Mouse (Mus musculus): ENCODE measurements around the gene Cdkal1.

GRCm38 (mm10) chr13:29621881-29622280, 233.6 kb downstream of the Cdkal1 start:
- TF ChIP-seq POLR2A (IDR thresholded peaks at IDR 0.05; ENCODE audit: extremely low read depth, insufficient read depth, low read length) (no peak), CTCF (IDR thresholded peaks at IDR 0.05; ENCODE audit: extremely low read depth, insufficient read depth, low read length) (no peak)
